Mouse (Mus musculus): Measurements from ENCODE around the gene Crtap.
A peak's percentile ranks its signal among the peaks of the same experiment; 100 is the strongest.
"Not testable (repeated sequence)": the region's sequence is repeated elsewhere in the genome, so short reads cannot be mapped to it uniquely, and the experiment has no call there.

Gene Crtap

DNA sequence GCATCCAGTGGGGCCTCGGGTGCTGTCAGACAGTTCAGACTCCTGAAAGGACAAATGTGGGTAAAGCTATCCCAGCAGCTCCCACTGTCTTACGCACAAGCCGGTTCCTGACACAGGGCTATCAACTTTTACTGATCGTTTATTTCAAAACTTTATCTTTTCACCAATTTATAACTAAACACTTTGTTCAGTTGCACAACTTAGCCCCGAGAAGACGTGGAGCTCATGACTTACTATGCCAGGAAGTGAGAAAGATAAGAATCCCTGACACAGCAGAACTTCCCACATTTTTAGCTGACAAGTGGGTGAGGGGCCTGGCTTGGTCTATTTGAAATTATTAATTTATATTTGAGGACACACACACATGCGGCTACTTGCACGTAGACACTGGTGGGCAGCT, 4.2 kb upstream of the Crtap start:
- no peak for DNase-seq

GRCm38 (mm10) chr9:114394136-114394535, 3.7 kb upstream of the Crtap start:
- not testable (repeated sequence) for DNase-seq

DNA sequence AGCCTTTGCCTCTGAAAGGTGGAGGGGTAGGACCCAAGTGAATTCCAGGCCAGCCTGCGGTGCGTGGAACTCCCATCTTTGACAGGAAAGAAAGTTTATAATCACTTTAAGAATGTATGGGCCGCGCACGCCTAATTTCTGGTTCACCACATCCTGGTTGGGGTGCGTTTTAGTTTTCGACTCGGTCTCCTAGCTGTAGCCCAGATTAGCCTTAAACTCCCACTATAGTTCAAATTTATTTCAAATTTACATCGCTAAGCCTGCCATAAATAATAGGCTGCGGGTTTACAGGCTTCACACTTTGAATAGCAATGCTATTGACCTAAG, 237 bp upstream of the Crtap start:
- no peak for DNase-seq

DNA sequence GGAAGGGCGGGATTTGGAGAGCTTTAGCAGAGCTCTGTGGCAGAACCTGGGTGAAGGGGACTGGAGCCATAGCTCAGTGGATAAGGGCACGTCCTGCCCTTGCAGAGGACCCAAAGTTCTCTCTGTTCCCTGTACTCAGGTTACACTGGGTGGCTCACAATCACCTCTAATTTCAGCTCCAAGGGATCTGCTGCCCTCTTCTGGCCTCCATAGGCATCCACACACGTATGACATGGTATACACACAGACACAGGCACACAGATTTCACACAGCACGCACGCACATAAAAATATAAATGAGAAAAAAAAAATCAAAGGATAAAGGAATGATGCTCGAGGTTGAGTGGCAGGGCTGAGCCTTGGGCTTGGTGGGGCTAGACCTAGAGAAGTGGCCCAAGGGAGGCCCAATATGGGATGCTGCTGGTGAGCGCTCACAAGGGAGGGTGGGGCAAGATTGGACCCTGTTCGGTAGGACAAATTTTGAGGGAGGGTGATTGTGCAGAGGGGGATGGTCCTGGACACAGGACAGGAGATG, 1.0 kb downstream of the Crtap start:
- DNase-seq = no peak

- DNase-seq = no peak
Measured at GRCm38 (mm10) chr9:114388701-114389370, 1.6 kb downstream of the Crtap start.

DNA sequence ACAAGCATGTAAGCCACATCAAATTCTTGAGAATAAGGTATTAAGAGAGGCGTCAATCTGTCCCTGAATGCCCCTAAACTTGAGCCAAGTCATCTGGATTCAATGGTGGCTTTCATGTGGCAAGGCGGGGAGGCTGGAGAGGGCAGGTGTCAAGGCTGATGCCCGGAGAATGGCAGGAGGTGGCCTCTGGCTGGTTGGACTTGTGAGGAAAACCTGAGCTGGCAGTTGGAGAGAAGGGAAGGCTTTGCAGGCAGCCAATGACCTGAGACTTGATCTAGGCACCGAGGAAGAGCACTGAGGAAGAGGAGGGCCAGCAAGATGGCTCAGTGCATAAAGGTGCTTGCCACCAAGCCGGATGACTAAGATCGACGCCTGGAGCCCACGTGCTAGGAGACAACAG, 2.2 kb downstream of the Crtap start:
- no peak for DNase-seq

DNA sequence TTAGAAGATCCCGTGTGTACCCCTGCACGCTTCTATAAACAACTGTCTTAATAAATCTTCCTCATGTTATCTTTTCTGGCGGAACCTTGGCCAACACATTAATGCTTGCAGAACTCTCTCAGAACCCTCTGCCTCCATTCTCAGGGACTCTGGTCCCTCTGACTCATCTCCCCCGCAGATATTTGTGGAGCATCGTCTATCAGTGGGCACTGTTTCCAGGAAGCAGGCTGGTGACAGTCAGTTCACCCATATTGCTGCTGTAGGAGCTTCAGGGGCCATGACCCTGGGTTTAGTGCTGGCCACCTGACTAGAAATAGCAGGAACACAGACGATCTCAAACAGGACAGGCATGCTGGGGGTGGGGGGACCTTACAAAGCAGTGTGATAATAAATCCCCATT, 3.4 kb downstream of the Crtap start:
- DNase-seq = no peak

DNA sequence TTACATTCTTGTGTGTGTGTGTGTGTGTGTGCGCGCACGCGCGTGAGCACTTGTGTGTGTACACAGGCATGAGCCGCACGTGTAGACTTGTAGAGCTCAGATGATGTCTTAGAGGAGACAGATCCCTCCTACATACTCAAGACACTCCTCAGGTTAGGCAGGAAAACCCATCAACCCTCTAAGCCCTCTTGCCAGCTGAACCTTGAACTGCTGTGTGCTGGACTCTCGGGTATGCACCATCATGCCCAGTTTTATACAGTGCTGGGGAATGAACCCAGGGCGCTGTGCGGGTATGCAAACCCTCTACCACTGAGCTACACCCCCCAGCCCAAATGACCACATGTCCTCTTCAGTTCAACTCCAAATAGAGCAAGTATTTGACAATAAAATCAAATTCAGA, 5.3 kb downstream of the Crtap start:
- no peak for DNase-seq

DNA sequence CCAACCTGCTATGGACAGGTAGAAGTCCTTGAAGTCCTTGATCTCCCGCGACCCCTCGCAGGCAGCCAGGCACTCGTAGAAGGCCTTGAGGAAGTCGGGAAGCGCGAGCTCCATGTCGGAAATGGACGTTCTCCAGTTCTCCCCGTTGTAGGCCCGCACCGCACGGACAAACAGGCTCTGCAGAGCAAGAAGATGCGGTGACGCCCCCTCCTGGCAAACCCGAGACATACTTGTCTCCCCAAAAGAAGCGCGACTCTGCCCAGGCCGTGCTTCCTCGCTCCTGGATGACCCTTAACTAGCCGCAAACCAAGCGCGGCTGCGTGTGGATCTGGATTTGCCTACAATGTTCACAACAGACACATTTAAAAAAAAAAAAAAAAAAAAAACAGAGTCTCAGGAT, 5.8 kb downstream of the Crtap start:
- no peak for DNase-seq

DNA sequence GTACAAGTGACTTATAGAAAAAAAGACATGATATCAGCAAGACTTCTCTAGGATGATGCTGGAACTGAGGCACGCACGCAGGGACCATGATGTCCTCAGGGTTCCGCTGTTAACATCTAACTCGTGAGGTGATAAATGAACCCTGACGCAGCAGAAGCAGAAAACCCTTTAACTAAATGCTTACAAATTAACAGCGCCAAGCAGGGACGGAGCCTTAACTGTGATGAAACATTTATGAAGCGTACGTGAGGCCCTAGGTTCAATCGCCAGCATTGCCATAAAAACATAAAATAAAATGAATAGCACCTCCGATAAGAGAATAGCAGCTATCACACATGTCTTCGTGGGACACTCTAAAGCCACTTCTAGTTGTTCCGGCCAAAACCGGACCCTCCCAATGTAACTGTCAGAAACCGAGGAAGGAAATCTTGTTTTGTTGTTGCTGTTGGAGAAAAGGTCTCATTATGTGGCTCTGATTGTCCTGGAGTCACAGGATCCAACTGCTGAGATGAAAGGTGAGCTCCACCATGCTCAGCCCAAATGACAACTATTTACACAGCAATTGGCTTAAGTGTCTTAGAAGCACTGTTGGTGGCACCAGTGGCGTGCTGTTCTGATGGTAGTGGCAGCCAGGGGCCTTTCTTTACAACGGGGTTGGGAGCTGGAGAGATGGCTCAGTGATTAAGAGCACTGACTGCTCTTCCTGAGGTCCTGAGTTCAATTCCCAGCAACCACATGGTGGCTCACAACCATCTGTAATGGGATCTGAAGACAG, 7.4 kb downstream of the Crtap start:
- DNase-seq = no peak

DNA sequence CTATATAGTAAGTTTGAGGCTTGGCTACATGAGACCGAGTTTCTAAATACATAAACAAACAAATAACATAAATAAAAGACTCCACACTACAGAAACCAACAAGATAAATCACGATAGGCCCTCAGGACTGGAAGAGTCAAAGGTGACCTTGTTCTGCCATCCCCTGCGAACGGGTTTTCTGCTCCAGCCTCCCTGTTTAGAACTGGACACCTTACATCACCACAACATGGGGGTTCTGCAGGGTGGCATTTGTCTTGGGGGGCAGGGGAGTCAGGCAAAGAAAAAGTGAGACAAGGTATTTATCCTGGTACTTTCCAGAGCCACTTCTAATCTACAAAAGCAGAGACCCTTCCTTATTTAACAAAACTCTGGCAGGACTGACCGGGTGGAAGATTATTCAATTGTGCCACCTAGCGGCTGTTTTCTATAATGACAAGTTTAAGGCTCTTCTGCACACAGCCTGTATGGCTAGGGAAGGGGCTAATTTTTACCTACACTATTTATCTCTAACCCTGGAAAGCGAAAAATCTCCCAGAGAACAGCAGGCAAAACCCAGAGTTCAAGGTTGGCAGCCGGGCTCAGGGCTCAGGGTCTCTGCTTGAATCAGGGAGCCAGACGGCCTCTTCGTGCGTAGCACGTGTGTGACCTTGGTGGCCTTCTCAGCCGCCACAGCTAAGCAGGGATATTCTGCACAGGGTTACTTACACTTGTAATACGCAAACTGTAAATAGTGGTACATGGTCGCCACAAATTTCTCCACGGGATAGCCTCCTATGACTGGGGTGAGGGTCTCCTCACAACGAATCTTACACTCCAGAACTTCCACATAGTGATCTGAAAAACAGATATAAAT, 9.4 kb downstream of the Crtap start:
- DNase-seq = peak; percentile 33

- no peak for DNase-seq
Measured at GRCm38 (mm10) chr9:114379871-114380270, 10.6 kb downstream of the Crtap start.

DNA sequence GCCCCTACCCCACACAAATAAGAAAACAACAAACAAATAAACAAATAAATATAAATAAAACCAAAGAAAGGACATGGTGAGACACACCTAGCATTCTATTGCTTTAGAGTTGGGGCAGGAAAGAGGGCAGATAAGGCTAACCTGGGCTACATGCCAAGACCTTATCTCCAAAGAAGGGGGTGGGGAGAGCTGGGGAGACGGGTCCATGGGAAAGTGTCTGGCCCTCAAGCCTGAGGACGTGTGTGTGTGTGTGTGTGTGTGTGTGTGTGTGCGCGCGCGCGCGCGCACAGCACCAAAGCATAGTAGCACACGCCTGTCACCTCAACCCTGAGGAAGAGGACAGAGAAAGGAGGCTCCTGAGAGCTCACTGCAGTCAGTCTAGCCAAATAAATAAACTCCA, 13.3 kb downstream of the Crtap start:
- DNase-seq = no peak

- DNase-seq = no peak
Measured at GRCm38 (mm10) chr9:114375276-114375962, 15.1 kb downstream of the Crtap start.

GRCm38 (mm10) chr9:114371717-114372116, 18.8 kb downstream of the Crtap start:
- DNase-seq = not testable (repeated sequence)

- DNase-seq = not testable (repeated sequence)
Measured at GRCm38 (mm10) chr9:114369389-114369788, 21.1 kb downstream of the Crtap start.

DNA sequence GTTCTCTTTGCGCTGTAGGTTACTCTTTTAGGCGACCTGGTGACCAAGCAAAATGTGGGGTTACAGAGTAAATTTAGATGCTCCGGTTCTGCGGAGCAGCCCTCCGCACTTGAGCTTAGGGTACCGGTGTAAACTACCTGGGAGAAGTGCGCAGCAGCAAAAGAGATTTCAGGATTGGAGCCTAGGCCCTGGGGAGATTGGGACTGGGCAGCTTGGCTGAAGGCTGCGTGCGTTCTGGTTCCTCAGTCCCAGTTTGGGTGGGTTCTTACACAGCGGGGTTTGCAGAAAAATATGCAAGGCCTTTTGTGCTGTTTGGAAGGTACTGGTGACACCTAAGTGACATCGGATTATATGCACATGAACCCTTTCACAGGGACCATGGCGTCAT, 22.0 kb downstream of the Crtap start:
- DNase-seq = no peak

- peak; percentile 55 for DNase-seq
Measured at GRCm38 (mm10) chr9:114367783-114368470, 22.5 kb downstream of the Crtap start.

DNA sequence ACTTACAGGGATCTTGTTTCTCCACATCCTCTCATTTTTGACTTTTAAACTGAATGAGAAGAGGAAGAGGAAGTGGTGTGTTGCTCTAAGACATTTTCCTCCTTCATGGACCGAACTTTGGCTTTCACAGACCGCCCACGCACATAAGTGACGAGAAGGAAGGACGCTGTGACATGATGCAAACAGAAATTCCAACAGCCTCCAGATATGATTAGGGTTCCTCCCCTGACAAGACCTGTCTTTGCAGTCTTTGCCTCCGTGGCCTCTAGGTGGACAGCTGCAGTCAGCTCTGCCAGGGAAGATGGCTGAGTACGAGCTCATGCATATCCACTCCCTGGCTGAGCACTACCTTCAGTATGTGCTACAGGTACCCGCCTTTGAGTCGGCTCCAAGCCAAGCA, 60.6 kb downstream of the Crtap start, which contains the start of gene Bcl2a1c:
Bcl2a1c (plus strand) TSS at position 281 of the 400 bp plus-strand sequence.
- not testable (repeated sequence) for DNase-seq

DNA sequence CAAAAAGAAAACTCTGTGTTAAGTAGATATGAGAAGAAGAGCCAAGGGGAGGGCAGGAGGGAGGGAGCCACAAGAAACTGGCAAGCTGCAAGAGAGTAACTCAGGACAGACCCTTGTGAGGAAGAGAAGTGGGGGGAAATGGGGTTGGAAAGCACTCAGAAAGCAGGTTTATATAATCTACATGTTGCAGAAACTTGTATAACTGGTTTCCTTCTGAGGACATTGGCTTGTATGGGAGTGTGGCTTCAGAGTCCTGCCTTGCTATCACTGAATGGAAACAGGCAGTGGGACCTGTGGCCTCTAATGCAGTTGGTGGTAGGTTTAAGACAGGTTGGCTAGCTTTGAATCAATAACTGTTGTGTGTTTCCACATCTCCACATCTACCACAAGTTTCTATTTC, 62.1 kb downstream of the Crtap start:
- DNase-seq = not testable (repeated sequence)

- no peak for DNase-seq
Measured at GRCm38 (mm10) chr9:114326011-114326748, 64.3 kb downstream of the Crtap start.

Data from cerebellum, adult 8-10 months (tissue).